Mouse (Mus musculus) spleen, postnatal 14 days (tissue): Measurements from ENCODE around the gene Exosc7.
A peak's percentile ranks its signal among the peaks of the same experiment; 100 is the strongest.

Experiments used
- DNase-seq, 2 experiments: peaks; one replicate each; pipeline ENCODE4 v3.0.0; 2021 to 2022; ENCODE audit warnings: low spot score in 2 of 2

The Exosc7 gene

DNA sequence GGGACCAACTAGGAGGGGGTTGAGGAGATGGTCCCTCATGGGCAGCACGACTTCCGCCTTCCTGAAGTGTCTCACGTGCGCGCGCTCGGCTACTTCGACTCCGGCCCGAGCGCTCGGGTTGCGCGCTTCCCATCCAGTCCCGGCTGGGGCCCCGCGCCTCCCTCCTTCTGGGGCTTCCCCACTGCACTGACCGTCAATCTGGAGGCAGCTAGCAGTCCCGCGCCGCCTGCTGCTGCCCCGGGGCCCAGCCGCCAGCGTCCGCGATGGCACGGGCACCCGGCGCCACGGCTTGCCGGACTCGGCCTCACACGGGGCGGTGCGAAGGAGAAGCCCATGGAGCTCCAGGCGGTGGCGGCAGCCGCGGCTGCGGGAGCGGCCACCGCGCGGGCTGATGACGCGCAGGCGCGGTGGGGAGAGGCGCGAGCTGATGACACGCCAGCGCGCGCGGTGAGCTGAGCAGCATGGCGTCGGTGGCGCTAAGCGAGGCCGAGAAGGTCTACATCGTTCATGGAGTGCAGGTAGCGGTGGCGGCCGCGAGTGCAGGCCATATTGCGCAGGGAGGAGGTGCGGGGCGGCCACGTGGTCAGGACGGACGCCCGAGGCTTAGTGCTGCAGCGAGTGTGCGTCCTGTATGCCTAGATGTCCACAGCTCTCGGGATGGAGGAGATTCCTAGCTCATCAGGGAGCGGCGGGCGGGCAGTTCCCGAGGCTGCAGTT, at the start of gene Exosc7, which contains the start of gene Zdhhc3:
TSS of gene Exosc7 (plus strand) at position 411 of the 717 bp plus-strand sequence.
TSS of gene Zdhhc3 (minus strand) at position 401 of the 717 bp plus-strand sequence.
- DNase-seq = peak; percentile 65 to 81

DNA sequence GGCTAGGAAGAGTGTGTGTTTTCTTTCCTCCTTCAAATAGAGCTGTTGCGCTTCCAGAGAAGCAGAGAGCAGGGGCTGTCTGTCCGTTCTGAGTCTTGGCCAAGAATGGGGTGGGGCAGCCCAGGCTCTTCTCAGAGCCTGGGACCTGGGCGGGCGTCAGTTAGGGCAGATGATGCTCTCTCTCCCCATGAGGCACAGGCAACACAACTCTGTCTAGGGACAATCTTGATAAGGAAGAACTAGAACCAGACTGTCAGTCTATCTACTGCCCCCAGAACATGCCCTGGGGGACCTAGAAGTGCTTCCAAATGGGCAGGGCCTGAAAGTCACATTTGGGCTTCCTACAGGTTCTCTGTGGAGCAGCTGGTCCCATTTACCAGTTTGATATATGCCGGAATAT, 33.9 kb upstream of the Exosc7 start:
- DNase-seq = no peak

DNA sequence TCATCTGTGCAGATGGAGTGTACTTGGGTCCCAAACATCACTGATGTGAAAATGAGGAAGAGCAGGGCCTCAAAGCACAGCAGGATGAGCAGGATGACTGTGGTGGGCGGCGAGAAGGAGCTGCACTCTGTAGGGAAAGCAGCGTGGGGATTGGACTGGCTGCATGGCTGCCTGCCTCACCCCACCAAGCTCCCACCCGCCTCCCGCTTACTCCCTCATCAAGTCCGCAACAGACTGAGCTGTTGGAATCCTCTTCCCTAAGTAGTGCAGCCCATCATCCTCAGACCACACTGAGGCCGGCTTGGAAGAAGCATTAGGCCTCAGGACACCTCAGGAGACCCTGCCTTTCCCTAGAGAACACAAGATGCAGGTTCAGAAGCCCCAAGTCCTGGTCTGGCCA, 32.7 kb upstream of the Exosc7 start:
- DNase-seq = no peak

DNA sequence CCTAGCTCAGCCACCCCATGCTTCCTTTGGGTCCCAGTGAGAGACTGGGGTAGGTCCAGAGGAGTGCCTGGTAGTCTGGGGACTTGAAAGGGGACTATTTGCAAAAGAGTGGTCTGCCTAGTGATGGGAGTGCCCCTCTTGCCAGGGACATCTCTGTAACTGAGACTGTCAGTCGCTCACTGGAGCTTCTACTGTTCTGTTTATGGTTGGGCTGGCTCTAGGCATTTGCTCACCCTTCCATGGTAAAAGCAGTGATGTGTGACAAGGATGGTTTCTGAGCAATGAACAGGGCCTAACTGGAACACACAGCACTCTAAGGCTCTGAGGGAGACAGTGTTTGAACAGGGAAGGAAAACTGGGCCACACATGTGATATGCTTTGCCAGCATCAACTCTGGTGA, 32.2 kb upstream of the Exosc7 start:
- no peak for DNase-seq

DNA sequence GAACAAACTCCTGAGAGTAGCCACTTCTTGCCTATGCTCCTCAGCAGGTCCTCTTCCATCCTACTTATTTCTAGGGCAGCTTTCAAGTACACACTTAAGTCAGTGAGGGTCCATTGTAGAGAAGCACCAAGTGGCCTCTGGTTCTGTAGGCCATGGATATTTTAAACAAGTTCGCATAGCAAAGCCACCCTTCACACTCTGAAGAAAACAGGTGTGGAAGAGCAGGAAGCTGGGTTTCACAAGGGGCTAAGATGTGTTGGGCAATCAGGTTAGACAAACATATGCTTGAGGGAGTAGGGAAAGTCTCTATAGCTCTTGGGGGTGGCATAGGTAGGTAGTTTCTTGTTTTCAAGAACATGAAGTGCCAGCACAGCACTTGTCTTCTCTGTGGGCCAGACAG, 27.6 kb upstream of the Exosc7 start:
- no peak for DNase-seq

DNA sequence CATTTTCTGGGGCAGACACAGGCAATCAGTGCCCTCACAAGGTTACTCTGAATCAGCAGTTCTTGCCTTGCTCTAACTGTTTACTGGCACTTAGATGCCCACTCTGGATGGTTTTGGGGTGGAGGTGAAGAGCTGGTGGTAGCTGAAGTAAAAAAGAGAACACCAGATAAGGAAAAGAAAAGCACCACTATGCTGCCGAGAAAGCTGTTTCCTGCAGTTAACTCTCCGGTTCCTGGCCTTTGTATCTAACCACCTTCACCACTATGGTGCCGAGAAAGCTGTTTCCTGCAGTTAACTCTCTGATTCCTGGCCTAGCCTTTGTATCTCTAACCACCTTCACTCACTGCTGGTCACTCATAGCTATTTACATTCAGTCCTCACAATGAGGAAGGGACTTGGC, 25.5 kb upstream of the Exosc7 start:
- DNase-seq = no peak

DNA sequence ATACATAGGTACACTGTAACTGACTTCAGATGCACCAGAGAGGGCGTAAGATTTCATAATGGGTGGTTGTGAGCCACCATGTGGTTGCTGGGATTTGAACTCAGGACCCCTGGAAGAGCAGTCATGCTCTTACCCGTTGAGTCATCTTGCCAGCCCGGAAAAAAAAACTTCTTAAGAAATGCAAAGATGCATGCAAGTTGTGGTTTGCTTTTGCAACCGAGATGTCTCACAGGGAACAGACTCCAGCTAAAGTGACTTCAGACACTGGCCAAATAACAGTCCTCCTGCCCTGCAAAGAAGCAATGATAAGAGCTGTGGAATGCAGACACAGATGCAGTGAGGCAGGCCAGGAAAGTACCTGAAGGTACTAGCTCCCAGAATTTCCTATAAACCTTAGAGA, 22.2 kb upstream of the Exosc7 start:
- DNase-seq = no peak

DNA sequence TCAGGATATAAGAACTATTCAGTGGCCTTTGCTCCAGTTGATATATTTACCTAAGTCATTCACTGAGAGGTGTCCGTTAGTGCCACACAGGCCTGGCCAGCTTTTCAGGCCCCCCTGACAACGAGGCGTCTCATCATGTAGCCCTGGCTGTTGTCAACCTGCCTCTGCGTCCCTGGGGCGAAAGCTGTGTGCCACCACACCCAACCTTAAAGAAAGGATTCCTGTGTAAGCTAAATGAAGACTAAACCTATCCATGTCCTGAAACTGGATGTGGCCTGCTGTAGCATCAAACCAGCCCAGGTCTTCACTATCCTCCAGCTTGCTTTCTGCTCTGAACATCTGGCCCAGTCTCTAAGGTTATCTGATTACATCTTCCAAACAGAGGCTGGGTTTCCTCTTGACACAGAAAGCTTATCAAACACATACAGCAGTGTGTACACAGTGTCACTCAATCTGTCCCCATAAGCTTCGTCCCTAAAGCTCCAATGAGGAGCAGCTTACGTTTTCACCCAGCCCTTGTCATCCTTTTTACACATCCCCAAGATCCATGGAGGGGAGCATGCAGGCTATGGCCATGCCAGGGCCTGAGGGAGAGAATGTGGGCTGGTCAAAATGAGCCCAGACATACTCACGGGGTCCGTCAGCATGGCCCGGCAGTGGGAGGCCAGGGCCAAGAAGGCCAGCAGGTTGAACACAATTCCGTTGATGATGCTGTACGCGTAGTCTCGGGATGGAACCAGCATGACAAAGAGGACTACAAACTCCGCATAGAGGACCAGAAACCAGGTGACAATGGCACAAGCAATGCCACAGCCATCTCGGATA, 13.2 kb upstream of the Exosc7 start:
- no peak for DNase-seq

DNA sequence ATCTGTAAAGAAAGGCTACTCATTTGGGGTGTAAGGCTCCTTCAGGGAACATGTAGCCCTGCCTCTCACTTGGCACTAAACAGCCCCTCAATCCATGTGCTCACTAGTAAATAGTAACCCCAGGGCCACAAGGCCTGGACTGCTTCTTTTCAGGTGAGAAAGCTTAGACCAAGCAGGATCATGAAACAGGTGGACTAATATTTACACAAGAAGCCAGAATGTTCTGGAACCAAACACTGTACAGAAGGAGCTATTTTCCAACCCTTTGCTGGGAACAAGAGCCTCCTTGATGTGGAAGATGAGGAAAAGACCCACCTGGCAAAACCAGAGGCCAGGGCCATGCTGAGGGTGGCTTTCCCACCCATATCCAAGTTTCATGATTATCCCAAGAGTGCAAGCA, 9.6 kb upstream of the Exosc7 start:
- DNase-seq = no peak

DNA sequence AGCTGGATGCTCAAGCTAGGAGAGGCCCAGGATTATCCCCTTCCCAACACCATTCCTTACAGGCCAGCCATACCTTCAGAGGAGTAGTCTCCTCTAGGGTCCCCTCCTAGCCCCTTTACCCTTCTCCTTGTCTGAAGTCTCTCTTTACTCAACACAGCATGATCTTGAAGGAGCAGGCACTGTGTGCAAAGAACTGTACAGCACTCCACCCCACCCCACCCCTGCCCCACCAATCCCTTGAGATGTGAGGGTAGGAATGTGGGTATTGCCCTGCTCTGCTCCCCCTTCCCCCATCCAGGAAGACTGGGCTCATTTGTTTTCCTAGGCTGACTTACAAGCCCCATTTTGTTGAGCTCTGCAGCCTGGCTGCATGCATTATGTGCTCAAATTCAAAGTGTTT, 8.7 kb upstream of the Exosc7 start:
- no peak for DNase-seq

DNA sequence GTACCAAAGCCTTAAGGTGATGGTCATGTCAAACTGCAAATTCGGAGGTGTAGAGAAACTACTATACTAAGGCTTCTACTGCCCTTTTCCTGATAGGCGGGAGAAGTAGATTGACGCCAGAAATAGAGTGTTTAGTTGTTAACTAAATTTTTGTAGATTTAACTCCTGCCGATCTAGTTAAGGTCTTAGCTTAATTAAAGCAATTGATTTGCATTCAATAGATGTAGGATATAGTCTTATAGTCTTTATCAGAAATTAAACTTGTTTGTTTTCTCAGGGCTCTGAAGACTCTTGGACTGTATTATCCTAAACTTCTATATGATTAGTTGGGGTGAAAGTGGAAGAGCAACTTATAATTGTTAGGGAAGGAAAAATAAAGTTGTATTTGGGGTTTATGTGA, 5.8 kb upstream of the Exosc7 start:
- DNase-seq = no peak

DNA sequence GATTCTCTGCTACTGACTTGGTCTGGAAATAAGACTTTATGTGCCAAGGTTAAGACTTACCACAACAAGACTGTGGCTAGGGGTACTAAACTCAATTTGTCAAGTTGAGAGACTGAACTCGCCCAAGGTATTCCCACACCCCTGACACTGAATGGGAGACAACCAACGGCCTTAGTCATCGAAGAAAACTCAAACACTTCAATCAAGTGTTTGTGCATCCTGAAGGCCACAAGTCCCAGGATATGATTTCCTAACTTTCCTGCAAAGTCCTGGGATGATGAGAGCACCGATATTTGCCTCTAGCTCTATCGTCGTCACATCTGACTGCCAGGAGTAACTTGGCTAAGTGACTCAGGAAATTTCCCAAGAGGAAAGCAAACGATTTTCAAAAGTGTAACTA, 3.8 kb upstream of the Exosc7 start:
- DNase-seq = no peak

DNA sequence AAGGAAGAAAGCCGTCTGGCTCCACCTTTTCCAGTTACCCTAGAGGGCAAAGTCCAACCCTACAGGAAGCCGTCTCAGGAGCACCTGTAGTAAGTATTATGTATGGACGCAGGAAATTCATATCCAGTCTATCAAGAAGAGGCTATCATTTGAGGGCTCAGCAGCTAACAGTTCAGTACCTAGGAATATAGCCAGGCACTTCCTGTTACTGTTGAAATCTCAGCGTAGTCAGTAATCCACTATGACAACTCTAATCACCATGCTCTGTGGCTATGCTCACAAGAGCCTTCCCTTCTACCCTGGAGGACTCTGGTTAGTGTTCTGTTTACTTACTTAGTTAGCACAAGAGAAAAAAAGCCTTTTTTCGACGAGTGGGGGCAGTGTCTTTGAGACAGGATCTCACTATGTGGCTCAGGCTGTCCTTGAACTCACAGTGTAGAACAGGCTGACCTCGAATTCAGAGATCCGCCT, 1.2 kb upstream of the Exosc7 start:
- DNase-seq = no peak

DNA sequence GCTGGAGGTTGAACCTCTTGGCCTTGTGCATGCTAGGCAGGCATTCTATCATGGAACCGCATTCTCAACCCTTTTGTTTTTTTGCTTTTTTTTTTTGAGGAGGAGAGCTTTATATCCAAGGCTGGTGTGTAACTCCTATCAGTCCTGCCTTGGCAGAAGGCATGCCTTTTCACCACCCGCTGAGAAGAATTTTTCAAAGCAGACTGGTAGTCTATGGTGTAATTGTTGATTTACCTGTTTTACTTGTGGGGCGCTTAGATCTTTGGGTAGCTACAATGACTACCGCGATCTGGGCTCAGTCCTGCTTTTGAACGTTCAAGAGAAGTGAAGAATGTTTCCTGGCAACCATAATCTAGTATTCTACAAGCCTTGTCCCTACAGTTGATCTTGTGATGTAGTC, 916 bp downstream of the Exosc7 start:
- DNase-seq = no peak

DNA sequence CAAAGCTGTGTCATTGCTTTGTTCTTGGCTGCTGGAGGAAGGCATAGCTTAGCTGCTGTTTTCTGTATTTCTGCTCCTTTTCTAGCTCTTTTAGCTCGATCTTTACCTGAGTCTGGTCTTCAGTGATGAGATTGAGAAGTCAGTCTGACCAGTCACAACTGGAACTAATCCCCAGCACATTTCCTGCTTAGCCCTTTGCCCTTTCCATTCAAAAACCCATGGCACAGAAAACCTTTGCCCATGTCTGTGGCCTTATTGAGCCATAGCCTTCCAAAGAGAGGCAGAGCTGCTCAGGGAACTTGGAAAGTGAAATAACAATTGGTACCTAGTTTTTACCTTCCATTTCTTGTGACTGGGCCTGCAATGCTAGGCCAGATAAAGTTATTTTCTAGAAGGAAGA, 2.6 kb downstream of the Exosc7 start:
- DNase-seq = no peak

DNA sequence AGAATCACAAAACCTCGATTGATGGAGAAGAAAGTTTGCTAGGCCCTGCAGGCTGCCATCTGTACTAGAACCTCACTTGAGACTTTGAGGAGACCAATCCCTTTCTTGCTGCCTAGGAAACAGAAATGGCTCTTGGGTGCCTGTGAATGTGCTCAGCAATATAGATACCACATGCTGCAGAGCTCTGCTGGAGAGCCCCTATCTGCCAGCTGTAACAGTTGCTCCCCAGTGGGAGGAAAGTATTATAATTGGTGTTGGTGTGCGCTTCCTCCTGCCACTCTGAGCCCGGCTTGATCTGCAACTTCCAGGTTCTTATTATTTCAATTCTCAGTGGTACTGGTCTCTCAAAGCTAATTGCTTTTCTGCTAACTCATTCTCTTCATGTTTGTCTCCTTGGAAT, 10.0 kb downstream of the Exosc7 start:
- DNase-seq = no peak

DNA sequence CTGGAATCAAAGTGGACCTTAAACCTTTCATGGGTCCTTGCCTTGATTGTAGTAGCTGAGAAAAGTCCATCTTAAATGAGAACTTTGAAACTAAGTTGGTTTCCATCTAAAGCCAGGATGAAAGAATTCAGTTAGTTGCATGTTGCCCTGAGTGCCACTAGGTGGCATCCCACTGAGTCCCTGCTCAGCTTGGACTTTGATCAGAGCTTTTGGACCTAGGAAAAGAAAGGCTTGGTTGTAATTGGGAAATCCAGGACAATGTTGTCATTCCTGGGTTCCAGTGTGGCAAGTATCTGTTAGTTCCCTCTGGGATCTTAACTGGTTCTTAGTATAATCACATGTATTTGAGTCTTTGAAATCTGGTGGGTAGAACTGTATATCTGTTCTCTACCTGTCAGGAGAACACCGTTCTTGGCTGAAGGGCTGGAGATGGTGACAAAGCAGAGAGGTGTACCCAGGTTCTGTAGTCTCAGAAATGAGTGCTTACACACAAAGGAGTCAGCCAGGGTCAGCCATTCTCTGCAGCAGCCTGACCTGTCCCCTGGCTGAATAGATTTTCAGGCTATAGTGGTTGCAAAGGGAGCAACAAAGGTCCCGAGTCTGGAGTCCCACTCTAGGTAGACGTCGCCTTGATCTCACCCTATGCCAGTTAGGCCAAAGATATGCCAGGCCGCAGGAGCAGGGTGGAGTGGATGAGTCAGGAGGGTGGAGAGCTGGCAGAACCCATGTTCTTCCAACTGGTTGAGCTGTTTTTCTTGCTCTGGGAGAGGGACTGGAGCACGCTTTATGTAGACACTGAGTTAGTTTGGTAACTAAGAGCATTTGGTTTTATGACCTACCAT, 10.8 kb downstream of the Exosc7 start:
- DNase-seq = no peak

DNA sequence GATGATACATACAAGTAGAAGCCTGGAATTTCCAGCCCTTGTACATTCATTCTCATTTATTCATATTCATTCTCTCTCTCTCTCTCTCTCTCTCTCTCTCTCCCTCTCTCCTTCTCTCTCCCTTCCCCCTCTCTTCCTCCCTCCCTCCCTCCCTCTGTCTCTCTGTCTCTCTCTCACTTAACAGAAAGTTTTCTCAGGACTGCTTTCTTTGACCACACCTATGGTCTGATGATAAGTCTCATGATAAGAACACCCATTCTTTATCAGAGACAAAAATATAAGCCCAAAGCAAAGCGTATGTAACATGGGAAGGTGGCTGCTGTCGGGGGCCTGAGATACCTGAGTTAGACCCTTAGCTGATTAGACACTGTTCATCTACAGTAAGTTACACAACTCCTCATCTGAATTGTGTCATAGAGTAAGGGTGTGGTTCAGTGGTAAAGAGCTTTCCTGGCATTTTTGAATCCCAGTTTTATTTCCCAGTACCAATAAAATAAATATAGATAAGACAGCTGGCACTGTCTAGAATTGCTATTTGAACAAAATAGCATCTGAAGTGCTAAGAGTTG, 11.5 kb downstream of the Exosc7 start:
- no peak for DNase-seq

DNA sequence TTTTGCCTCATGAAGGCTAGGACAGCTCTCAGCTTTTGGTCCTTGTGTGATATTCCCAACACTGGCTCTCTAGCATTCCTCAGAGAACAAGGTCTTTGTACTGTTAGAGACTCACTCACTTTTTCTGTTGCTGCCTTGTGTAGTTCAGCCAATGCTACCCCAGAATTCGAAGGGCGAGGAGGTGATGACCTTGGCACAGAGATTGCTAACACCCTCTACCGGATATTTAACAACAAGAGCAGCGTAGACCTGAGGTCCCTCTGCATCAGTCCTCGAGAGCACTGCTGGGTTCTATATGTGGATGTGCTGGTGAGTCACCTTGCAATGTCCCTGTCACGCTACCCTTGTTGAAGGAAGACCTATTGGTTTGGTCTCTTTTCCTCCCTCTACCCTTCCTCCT, 14.6 kb downstream of the Exosc7 start:
- DNase-seq = no peak

DNA sequence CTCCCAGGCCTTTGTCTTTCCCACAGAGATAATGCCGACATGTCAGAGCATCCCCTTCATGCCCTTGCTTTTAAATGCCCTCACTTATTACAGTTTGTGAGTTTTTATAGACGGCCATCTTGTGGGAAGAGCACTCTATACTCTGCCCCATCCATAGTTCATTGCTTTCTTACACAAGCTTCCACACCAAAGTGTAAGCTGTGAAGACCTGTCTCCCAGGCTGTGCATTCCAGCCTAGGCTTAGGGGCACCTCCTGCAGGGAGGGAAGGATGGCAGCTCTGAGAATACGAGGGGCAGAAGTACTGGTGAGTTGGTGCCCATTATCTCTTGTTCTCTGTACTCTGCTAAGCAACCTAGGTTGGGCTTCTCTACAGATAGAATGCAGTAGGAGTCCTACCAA, 20.0 kb downstream of the Exosc7 start:
- no peak for DNase-seq

DNA sequence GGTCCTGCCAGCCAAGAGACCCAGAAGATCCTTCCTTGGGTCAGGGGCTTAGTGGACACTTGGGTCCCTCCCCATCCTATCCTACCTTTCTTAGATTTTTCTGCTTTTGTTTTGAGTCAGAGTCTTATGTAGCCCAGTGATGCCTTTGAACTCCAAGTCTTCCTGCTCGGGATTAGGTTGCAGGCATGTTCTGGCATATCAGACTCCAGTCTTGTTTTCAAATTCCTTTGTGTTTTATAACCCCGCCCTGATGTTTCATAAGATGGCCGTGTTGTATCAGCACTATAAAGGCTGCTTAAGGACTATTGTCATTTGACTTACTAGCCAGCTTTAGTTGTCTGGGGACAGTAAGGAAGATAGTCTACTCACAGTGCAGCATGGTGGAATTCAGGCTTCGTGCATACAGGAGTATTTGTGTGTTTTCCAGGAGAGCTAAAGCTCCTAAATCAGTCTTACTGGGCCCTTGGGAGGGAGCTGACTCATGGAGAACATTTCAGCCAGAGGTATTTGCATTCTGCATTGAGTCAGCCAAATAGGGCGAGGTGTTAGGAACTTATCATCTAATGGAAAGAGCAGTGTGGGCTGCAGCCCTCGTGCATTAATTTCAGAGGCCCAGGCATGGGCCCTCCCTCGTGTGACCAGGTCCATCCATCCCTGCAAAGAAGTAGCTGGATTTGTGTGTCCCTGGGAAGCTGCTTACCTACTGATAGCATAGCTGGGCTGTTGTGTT, 24.1 kb downstream of the Exosc7 start:
- no peak for DNase-seq
